Mouse (Mus musculus) yolk sac, embryonic 10.5 days (tissue): ENCODE data around the gene Fgfr2.
"Not testable (repeated sequence)": the region's sequence is repeated elsewhere in the genome, so short reads cannot be mapped to it uniquely, and the experiment has no call there.

Source experiments
- DNase-seq: peaks from one replicate; pipeline ENCODE4 v3.0.0-alpha.2; 2017; ENCODE audit warnings: low spot score

Fgfr2 gene

DNA sequence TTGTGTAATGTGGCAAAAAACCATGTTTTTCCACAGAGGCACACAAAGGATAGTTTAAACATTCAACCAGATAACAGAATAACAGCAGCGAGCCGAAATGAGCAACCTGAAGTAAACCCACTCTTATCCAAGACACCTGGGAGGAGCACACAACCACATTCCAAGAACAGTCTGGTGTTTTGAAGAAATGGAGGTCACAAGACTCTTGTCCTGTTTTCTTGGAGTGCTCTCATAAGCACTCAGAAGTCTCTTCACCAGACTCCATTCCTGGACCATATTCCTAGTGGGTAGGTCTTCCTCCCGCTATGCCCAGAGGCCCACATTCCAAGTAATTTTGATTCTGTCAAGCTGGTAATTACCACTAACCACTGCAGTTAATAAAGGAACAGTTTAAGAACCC is 1973.0 kb downstream of the Fgfr2 start:
- no peak for DNase-seq

DNA sequence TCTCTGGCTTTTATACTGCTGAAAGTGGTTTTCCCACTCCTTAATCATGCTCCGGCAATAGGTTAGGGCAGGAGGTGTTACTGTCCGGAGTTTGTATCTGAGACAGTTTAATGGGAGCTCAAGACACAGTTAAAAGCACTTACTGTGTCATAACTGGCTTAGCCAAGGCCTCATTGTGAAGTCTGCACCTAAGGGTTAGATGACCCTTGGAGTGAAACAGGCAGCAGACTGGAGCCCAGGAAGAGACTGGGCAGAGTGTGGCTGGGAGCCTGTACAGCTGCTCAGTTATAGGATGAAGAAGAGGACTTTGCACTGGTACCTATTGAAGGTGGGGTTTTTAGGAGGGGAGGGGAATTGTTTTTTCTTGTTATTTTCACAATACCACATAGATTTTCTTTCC is 1976.9 kb downstream of the Fgfr2 start, which contains the start of gene 4933402N03Rik:
Gene 4933402N03Rik, minus strand, starts transcription at position 101 of the 400 bp plus-strand sequence.
- no peak for DNase-seq

DNA sequence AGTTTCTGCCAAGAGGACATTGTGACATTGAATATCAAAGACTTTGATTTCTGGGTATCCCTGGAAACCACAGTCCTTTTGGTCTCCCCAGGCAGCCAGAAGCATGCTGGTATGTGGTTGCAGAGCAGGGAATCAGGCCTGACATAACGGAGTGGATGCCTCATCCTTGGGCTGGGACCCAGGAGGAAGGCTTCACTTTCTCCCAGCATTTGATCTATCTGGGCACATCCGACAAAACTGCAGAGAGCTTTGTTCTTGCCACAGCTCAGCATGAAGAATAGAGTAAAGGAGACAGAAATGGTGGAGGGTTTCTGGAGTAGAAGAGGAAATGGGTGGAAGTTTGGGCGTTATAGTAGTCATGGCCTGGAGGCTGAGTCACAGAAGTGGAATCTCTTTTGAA is 1990.0 kb downstream of the Fgfr2 start:
- no peak for DNase-seq

DNA sequence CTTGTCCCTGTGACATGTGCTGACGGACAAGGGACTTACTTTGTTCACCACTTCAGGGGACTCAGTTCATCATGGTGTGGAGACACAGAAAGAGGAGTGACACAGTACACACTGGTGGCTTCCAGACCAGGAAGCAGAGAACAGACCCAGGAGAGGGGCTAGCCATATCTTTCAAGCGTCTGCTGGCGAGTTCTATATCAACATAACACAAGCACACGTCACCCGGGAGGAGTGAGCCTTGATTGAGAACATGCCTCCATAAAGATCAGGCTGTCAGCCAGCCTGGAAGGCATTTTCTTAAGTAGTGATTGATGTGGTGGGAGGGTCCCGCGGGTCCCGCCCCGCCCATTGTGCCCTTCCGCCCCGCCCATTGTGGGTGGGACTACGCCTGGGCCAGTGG is 1993.1 kb downstream of the Fgfr2 start:
- no peak for DNase-seq

DNA sequence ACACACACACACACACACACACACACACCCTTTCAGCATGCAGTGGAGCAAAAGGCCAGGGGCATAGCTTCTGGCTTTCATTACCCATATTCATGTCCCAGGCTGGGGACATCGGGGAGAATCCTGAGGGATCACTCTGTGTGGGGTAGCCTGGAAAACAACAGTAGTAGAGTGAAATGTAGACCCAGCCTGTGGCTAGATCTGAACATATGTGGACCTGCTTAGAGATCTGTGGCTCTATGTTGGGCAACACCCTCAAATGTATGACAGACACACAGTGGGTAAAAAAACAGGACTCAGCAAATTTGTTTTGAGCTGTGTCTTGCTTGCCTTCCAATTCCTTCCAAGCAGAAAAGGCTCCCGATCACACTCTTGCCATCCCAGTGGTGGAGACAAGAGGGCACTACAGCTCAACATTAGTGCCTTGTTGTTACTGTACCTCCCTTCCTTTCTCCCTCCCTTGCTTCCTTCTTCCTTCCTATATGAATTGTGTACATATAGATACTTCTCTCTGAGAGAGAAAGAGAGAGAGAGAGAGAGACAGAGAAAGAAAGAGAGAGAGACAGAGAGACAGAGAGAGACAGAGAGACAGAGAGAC is 2000.8 kb downstream of the Fgfr2 start:
- DNase-seq = no peak

DNA sequence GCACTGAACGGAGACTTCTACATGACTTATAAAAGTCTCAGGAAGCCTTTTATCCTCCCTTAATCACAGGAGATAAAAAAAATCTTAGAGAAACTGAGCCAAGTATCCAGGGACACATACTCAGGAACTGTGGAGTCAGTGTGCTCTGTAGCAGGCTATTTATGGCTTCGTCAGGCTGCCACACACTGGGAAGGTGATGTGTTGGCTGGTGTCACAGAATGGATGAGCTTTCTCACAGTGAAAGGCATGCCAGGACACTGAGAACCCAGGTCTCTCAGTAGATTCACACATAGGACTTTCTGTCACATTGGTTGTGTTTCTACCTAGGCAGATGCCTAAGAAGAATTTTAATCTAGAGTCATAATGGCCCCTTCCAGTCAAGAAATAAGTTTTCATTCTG is 2008.7 kb downstream of the Fgfr2 start:
- DNase-seq = no peak

DNA sequence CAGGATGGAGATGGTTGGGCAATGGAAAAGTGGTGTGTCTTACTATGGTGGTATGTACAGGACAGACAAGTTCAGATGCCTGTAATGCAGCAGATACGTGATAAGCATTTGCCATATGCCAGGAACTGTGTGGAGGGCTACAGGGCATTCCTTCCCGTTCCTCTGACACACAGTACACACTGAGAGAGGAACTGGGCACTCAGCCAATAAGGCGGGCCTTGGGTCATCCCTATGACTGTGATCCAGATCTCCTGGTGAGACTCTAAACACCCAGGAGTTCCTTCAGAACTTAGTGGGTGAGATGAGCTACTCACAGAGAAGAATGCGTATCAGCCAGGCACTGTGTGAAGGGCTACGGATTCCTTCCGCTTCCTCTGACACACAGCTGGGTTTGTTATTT is 2009.5 kb downstream of the Fgfr2 start:
- peak; percentile 4 for DNase-seq

DNA sequence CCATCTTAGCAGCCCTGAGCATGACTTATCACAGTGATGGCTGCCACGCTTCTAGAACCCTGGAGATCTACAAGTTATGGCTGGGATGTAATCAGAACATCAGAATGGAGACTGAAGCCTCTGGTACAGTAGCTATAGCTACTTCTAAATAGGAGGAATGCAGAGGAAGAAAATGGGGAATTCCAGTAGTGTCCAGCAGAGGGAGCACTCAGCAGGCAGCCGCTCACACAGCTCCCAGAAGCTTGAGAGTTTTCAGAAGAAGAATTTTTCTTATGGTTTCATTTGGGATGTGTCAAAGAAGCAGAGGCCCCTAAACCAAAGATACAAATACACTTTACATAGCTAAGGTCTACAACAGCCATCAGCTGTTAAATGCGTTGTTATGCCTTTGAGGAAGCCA is 2010.7 kb downstream of the Fgfr2 start:
- peak; percentile 14 for DNase-seq

DNA sequence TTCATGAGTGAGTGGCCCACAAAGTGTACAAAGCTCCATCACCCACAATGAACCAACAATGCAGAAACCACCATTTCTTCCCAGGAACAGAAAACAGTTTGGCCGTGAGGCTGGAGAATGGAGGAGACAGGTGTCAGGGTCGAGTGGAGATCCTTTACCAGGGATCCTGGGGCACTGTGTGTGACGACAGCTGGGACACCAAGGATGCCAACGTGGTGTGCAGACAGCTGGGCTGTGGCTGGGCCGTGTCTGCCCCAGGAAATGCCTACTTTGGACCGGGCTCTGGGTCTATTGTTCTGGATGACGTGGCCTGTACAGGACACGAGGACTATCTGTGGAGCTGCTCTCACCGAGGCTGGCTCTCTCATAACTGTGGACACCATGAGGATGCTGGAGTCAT is 2040.7 kb downstream of the Fgfr2 start:
- DNase-seq = not testable (repeated sequence)

DNA sequence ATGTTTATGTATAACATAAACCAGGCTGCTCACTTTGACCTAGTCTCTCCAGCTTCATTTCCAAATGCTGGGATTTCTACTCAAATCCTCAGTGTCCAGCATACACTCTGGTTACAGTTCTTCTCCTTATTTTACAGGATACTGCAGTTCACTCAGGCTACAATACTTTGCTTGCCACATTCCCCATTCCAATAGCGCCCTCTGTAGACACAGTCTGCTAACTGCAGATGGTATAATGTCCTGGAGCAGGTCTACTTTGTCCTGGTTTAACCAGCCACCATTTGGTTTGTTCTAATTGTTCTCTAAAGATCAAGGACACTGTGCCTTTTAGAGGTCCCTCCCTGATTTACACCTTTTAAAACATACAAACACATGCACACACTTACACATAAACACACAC is 2047.2 kb downstream of the Fgfr2 start:
- peak; percentile 3 for DNase-seq

DNA sequence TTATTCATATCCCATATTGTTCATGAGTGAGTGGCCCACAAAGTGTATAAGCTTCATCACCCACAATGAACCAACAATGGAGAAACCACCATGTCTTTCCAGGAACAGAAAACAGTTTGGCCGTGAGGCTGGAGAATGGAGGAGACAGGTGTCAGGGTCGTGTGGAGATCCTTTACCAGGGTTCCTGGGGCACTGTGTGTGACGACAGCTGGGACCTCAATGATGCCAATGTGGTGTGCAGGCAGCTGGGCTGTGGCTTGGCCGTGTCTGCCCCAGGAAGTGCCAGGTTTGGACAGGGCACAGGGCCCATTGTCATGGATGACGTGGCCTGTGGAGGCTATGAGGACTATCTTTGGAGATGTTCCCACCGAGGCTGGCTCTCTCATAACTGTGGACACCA is 2049.1 kb downstream of the Fgfr2 start:
- DNase-seq = not testable (repeated sequence)

DNA sequence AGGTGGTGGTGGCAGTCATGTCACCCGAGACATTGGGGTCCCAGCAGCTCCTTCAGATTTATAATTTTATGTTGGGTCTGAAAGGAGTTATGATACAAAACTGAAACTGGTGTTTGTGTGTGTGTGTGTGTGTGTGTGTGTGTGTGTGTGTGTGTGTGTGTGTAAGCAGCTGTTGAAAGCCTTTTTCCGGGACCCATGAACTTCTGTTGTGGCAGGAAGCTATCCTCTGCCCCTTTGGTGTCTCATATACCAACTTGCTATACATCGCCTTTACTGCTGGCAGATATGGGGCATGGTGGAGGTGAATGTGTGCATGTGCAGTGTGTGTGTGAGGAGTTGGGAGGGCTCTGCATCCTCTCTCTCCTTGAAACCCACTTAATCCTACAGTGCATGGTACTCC is 2049.7 kb downstream of the Fgfr2 start:
- not testable (repeated sequence) for DNase-seq

DNA sequence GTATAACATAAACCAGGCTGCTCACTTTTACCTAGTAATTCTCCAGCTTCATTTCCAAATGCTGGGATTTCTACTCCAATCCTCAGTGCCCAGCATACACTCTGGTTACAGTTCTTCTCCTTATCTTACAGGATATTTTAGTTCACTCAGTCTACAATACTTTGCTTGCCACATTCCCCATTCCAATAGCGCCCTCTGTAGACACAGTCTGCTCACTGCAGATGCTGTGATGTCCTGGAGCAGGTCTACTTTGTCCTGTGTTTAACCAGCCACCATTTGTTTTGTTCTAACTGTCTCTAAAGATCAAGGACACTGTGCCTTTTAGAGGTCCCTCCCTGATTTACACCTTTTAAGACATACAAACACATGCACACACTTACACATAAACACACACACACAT is 2055.0 kb downstream of the Fgfr2 start:
- DNase-seq = not testable (repeated sequence)

DNA sequence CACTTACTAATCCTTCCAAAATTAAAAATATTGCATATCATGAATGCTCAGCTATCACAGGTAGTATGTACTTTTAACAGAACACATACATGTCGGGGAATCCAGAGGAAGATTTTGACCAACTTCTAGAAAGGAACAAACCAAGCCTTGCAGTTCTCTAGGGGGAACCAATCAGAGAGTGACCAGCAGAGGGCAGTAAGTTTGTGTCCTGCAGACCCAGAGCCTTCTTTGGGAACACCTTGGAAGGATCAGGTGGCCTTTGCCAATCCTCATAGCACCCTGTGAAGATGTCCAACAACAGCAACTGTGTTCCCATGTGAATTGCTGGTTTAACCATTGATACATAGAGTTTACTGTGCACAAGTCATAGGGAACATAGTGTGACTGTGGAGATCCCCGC is 2060.6 kb downstream of the Fgfr2 start:
- no peak for DNase-seq

DNA sequence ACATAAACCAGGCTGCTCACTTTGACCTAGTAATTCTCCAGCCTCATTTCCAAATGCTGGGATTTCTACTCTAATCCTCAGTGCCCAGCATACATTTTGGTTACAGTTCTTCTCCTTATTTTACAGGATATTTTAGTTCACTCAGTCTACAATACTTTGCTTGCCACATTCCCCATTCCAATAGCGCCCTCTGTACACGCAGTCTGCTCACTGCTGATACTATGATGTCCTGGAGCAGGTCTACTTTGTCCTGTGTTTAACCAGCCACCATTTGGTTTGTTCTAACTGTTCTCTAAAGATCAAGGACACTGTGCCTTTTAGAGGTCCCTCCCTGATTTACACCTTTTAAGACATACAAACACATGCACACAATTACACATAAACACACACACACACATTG is 2063.3 kb downstream of the Fgfr2 start:
- not testable (repeated sequence) for DNase-seq

DNA sequence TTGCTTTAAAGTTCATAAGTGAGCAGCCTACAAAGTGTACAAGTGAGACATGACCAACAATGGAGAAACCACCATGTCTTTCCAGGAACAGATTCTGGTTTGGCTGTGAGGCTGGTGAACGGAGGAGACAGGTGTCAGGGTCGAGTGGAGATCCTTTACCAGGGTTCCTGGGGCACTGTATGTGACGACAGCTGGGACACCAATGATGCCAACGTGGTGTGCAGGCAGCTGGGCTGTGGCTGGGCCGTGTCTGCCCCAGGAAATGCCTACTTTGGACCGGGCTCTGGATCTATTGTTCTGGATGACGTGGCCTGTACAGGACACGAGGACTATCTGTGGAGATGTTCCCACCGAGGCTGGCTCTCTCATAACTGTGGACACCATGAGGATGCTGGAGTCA is 2065.2 kb downstream of the Fgfr2 start:
- DNase-seq = not testable (repeated sequence)

DNA sequence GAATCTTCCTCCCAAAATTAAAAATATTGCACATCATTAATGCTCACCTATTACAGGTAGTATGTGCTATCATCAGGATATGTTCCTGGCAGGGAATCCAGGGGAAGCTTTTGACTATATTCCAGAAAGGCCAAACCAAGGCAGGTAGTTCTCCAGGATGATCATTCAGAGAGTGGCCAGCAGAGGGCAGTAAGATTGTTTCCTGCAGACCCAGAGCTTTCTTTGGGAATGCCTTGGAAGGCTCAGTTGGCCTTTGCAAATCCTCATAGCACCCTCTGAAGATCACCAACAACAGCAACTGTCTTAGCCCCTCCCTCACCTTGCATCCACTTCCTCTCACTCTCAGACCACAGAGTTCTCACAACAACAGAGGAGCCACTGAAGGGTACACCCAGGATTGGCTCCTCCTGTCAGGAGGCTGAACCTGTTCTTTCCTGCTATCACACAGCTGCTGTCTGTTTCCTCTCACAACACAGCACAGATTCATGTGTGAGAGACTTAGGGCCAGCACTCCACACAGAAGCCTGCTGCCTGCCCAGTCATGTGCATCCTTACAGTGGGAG is 2068.3 kb downstream of the Fgfr2 start:
- no peak for DNase-seq

DNA sequence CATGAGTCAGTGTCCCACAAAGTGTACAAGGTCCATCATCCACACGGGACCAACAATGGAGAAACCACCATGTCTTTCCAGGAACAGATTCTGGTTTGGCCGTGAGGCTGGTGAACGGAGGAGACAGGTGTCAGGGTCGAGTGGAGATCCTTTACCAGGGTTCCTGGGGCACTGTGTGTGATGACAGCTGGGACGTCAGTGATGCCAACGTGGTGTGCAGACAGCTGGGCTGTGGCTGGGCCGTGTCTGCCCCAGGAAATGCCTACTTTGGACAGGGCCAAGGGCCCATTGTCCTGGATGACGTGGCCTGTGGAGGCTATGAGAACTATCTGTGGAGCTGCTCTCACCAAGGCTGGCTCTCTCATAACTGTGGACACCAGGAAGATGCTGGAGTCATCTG is 2073.3 kb downstream of the Fgfr2 start:
- not testable (repeated sequence) for DNase-seq

DNA sequence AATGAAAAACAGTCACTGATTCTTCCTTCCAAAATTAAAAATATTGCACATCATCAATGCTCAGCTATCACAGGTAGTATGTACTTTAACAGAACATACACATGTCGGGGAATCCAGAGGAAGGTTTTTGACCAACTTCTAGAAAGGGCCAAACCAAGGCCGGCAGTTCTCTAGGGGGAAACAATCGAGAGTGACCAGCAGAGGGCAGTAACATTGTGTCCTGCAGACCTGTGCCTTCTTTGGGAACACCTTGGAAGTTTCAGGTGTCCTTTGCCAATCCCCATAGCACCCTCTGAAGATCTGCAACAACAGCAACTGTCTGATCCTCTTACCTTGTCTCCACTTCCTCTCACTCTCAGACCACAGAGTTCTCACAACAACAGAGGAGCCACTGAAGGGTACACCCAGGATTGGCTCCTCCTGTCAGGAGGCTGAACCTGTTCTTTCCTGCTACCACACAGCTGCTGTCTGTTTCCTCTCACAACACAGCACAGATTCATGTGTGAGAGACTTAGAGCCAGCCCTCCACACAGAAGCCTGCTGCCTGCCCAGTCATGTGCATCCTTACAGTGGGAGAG is 2077.8 kb downstream of the Fgfr2 start:
- not testable (repeated sequence) for DNase-seq

DNA sequence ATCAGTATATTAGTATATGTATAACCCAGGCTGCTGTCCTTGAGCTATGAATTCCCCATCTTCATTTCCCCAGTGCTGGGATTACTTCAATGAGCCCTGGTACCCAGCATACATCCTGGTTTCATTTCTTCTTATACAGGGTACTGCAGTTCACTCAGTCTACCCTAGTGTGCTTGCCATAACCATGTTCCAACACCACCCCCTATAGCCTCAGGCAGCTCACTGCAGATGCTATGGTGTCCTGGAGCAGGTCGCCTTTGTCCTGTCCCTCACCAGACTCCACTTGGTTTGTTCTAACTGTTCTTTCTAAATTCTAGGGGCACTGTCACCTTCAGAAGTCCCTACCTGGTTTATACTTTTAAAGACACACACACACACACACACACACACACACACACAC is 2080.5 kb downstream of the Fgfr2 start:
- no peak for DNase-seq

DNA sequence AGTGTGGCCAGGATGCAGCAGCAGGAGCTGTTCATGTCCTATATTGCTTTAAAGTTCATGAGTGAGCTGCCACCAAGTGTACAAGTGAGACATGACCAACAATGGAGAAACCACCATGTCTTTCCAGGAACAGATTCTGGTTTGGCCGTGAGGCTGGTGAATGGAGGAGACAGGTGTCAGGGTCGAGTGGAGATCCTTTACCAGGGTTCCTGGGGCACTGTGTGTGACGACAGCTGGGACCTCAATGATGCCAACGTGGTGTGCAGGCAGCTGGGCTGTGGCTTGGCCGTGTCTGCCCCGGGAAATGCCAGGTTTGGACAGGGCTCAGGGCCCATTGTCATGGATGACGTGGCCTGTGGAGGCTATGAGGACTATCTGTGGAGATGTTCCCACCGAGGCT is 2082.4 kb downstream of the Fgfr2 start:
- DNase-seq = not testable (repeated sequence)

DNA sequence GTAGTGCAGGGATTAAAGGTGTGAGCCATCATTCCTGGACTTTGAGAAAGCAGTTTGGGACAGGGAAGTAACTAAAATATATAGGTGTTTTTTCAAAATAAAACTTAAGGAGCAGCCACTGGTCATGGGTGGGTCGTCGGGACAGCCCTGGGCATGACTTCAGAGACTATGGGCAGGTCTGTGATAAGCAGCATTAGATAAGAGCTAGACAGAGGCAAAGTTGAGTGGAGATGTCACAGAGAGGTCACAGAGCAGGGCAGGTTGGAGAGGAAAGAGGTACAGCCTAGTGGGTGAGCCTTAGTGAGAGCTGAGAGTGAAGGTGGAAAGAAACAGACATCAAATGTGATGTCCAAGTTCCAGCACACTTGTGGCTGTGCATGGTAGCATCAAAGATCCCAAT is 2086.1 kb downstream of the Fgfr2 start:
- no peak for DNase-seq

DNA sequence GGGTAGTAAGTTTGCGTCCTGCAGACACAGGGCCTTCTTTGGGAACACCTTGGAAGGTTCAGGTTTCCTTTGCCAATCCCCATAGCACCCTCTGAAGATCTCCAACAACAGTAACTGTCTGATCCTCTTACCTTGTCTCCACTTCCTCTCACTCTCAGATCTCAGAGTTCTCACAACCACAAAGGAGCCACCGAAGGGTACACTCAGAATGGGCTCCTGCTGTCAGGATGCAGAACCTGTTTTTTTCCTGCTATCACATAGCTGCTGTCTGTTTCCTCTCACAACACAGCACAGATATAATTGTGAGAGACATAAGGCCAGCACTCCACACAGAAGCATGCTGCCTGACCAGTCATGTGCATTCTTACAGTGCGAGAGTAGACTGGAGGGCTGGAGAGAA is 2086.8 kb downstream of the Fgfr2 start:
- no peak for DNase-seq

DNA sequence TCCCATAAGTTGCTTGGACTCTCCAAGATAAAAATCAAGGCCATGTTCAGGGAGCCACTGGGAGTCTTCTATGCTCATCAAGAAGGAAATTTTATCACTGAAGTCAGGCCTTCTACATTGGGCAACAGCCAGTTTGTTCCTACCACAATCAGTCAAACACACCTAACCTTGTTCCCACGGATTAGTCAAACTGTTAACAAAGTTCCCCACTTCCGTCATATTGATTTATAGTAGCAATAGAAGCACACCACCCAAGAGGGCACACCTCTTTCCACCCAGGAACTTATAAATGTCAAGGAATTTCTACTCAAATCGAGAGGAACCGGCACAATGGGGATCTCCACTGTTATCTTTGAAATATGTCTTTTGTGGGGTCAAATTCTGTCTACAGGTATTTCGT is 2091.4 kb downstream of the Fgfr2 start, which contains the start of gene Dmbt1:
Gene Dmbt1, plus strand, starts transcription at position 299 of the 400 bp plus-strand sequence.
- no peak for DNase-seq
